Mouse (Mus musculus) central nervous system, embryonic 14 days (tissue): Measurements from ENCODE around the gene Clca2. TPM values are rescaled to one million over a fixed set of nuclear protein-coding genes. Genes with fewer than 3 reads are reported as not detected.

ENCODE experiments used
- polyA plus RNA-seq: library from polyadenylated mRNA; depleted of rRNA; stranded (reverse); fragments of >200 nt; gene quantifications from 2 replicates; pipeline ENCODE4 v1.2.3, GENCODE M21; 2012; rRNA removed

The Clca2 gene
- polyA plus RNA-seq = 0.06 and 0.20 TPM in 2 replicates

DNA sequence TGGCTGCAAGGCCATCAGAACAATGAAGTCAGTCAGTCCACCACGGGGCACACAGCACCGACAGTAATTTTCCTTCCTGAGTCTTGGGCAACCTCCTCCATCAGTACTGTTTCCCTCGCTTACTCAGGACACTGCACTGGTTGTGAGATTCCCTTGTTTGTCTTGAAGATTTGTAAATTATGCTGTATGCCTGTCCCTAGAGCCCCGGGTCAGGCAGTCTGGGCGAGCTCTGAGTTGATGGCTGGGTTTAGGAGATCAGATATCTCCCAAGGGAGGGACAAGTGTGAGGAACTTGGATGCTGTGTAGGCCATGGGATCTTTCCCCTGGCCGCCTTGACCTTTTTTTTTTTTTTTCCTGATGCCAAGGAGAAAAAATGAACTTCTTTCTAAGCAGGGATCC, at the start of gene Clca2:
Clca2 (minus strand) TSS at position 153 of the 400 bp plus-strand sequence.

DNA sequence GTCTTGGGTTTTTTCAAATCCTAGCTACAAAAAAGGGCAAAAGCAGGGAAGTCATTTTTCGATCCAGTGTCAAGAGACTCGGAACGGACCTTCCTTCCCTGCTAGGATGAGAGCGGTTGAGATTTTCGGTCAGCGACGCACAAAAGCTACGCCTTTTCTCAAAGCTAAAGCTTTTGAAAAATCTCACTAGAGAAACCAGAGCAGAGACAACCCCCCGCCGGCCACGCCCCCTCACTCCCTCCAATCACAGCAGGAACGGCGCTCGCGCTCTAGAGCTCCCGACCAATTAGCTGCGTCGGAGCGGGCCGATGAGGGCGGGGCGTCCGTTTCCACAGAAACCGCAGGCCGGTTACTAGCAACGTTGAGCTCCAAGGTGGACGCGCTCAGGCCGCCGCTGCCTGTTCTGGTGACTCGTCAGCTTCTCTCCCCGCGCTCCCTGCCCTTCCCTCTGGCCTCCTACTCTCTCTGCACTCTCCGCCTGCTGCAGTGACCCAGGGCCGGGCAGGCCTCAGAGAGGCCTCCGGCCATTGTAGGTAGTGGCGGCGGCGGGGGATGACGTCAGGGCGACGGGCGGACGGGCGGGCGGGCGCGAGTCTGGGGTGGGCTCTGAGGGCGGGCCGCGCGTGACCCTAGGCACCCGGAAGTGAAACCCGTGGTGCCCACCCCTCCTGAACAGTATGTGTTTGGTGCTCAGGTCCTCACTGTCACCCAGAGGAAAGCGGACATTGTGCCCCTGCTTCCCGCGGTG, 19.2 kb upstream of the Clca2 start, which contains the start of gene Odf2l:
Odf2l (plus strand) TSS at position 335 of the 748 bp plus-strand sequence.

DNA sequence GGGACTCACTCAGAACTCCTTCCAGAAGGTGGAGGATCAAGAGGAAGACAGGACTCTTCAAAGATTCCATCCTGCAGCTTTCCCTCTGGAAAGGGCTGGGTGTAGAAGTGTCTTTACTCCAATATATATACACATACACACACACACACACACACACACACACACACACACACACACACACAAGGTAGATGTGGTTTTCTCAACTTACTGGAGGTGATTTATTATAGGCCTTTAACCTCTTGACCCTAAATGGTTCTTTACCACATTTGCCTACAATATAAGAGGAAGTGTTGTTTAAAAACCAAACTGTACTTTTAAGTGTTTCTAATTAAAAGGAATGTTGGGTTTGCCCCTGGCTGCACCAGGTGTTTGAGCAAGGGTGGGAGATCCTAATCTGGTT, 66.6 kb downstream of the Clca2 start, which contains the start of gene Clca1:
Clca1 (minus strand) TSS at position 101 of the 400 bp plus-strand sequence.

Other genes starting within 250 kb of the Clca2 start
- gene Clca4b, start 166.9 kb downstream of the Clca2 start, polyA plus RNA-seq = 0.01 and 0.03 TPM in 2 replicates
- gene Clca4a, start 124.4 kb downstream of the Clca2 start, polyA plus RNA-seq = 0.03 TPM in 1 of 2 replicates, not detected in the other
- 0.01 TPM in 1 of 2 replicates, not detected in the other for gene Clca1, start 66.7 kb downstream of the Clca2 start, polyA plus RNA-seq
- 28.6 and 32.4 TPM in 2 replicates for gene Odf2l, start 19.1 kb upstream of the Clca2 start, polyA plus RNA-seq
- 2.9 and 7.2 TPM in 2 replicates for gene Col24a1, start 193.0 kb upstream of the Clca2 start, polyA plus RNA-seq